Mouse (Mus musculus): ENCODE data around the gene Dthd1. TPM values are rescaled to one million over a fixed set of nuclear protein-coding genes. Genes with fewer than 3 reads are reported as not detected.

The Dthd1 gene
- polyA plus RNA-seq, 1 experiment from 2014 or later, result not detected

DNA sequence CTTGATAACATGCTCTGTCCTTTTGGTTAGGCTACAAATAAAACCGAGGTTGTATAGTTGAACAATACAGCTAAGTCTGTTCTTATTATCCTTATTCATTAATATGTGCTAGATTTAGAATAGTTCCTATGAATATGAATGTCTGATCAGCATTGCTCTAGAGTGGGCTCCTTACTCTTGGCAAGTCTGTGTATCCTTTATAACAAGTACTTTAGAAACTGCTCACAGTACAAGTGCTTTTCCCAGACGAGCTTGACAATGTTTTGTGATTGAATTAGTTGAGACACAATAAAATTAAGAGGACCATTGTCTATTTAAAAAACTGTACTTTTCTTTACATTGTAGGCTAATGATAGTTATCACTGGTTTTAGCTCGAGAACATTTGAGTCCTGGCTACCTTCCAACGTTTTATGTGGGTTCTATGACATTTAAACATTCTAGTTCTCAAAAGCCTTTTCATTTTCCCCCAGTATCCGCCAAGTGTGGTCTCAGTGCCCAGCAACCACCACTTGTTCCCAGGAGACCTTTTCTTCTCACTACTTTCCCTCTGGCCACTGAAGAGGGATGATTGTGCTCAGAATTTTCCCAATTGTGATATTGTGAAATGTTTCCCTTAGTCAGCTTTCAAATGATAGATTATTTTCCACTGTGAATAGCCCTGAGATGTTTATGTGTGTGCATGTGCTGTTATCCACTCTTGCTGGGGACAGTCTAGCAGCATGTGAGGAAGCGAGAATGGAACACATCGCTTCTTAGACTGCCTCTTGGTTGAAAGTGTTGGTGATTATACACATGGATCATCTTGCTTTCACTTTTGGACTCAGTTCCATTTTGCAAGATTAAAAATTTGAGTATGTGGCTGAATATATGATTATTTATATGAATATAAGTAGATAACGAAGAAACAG lies 7.0 kb downstream of the Dthd1 start:
- WGBS, result 61% methylated on average over 8 of the region's 8 CpGs
- TF ChIP-seq CTCF (IDR thresholded peaks at IDR 0.05; ENCODE audit: low read depth), result no peak
- H3K27me3 ChIP-seq (ENCODE audit: insufficient read depth, low read length), result no peaks in the 10 kb centered on the region
- no peak overlapping the region for H3K27ac ChIP-seq (ENCODE audit: low read depth)
- DNase-seq (peak; percentile 2), ATAC-seq (ENCODE audit: insufficient read depth) (no peak)
- H3K36me3 ChIP-seq (ENCODE audit: insufficient read depth), result no peaks in the 10 kb centered on the region
- no peak overlapping the region for H3K9ac ChIP-seq
- H3K4me3 ChIP-seq (ENCODE audit: low read depth, low read length), result no peak overlapping the region
- H3K4me1 ChIP-seq (ENCODE audit: insufficient read depth), result no peaks in the 10 kb centered on the region
- no peaks in the 10 kb centered on the region for H3K9me3 ChIP-seq (ENCODE audit: low read depth, low read length)
- H3K4me2 ChIP-seq, result no peak overlapping the region

DNA sequence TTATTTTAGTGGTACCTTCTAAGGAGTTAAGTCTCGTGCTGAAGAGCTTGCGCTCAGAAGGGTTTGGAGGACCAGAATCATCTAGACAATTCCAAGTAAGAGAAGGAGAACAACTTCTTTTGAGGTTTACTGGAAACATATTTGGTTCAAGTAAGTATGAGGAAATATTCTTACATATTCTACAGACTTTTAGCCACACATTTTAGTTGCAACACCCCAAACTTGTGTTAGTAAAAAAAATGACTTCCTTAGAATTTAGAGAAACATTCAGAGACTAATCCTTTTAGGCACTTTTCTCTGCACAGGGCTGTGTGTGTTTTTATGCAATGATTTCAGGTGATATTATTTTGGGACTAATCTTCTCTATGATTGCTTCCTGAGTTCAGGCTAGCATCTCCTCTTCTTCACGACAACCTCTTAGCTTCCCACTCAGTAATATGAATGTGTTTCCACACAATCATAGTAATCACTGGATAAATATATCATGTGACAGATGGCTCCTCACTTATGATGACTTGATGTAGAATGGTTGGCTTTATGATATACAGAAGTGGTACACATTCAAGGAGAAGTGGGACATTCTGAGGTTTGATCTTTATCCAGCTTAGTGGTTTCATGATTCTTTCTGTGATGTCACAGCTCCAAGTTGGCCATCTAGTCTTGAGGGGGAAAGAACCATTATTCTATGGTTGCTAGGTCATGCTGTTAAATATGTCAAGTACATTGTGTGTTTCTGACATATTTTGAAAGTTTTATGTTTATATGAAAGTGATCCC lies 29.5 kb downstream of the Dthd1 start:
- H3K4me3 ChIP-seq (ENCODE audit: low read depth, low read length), result no peak overlapping the region
- H3K9me3 ChIP-seq (ENCODE audit: low read depth, low read length), result no peaks in the 10 kb centered on the region
- no peaks in the 10 kb centered on the region for H3K27me3 ChIP-seq (ENCODE audit: insufficient read depth, low read length)
- no peaks in the 10 kb centered on the region for H3K4me1 ChIP-seq (ENCODE audit: insufficient read depth)
- H3K36me3 ChIP-seq (ENCODE audit: insufficient read depth), result no peaks in the 10 kb centered on the region
- no peak overlapping the region for H3K4me2 ChIP-seq
- TF ChIP-seq CTCF (IDR thresholded peaks at IDR 0.05; ENCODE audit: low read depth), result no peak
- ATAC-seq (ENCODE audit: insufficient read depth) (no peak), DNase-seq (no peak)
- H3K27ac ChIP-seq (ENCODE audit: low read depth), result no peak overlapping the region
- WGBS, result 86% methylated on average over 3 of the region's 3 CpGs
- no peak overlapping the region for H3K9ac ChIP-seq

DNA sequence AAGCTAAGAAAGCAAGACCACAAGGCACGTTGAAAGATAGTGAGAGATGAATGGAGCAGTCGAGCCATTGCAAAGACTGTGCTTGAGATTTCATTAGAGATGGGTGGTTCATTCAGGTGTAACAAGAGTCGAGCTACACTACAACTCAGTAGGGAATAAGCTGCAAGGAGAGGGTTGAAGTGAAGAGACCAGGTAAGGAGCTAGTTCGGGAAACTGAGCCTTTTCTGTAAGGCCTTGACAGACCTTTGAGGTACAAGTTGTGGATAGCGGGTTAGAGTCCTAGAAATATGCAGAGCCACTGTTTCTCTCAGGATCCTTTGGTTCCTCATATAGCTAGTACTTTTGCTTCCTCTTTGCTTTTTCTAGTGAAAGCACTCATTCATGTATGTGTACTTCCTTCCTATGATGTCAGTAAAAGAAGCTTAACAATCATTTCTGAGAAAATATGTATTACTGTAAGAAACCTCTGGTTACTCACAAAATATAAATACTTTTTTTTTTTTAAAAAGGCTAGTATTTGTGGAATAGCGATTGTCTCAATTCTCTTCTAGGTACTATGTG lies 33.0 kb downstream of the Dthd1 start:
- no peak overlapping the region for H3K4me3 ChIP-seq (ENCODE audit: low read depth, low read length)
- no peaks in the 10 kb centered on the region for H3K4me1 ChIP-seq (ENCODE audit: insufficient read depth)
- no peaks in the 10 kb centered on the region for H3K27me3 ChIP-seq (ENCODE audit: insufficient read depth, low read length)
- H3K4me2 ChIP-seq, result no peak overlapping the region
- ATAC-seq (ENCODE audit: insufficient read depth) (no peak), DNase-seq (no peak)
- no peaks in the 10 kb centered on the region for H3K9me3 ChIP-seq (ENCODE audit: low read depth, low read length)
- TF ChIP-seq CTCF (IDR thresholded peaks at IDR 0.05; ENCODE audit: low read depth), result no peak
- H3K9ac ChIP-seq, result no peak overlapping the region
- WGBS, result 78% methylated on average over 6 of the region's 6 CpGs
- no peaks in the 10 kb centered on the region for H3K36me3 ChIP-seq (ENCODE audit: insufficient read depth)
- no peak overlapping the region for H3K27ac ChIP-seq (ENCODE audit: low read depth)

DNA sequence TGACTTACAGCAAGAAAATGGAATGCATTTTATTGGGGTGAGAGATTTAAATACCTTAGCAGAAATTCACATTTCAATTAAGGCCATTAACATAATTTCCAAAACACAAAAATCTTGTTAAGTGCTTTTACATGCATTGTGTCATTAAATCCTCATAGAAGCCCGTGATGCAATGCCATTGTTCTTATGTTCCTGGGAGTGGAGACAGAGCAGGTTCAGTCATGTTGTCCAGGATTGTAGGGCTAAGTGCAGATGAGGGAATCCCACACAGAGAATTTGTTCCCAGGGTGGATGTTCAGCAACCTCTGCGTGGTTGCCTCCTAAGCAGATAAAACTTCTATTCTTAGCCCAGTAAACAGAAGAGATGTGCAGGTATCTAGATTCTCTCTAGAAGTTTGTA lies 37.7 kb downstream of the Dthd1 start:
- WGBS, result 69% methylated on average over 2 of the region's 2 CpGs

DNA sequence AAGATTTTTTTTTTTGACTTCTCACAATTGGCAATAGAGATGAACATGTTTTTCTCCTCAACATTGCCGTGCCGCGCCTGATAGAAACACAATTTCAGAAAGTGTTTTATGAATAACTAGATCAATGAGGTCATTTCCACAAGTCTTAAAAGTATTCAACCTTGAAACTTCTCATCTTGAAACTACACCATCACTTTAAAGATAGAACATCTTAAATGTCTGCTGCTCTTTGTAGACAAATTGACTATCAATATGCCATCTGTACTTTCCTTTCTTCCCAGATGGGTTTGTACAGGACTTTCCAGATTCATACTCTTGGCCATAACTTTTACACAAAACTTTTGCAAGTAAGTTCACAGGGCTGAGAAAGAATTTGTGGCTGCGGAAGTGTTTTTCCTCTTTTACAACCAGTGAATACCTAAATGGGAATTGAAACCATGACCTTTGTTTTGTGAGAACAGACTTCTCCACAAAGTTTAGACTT lies 40.8 kb downstream of the Dthd1 start:
- Histone ChIP-seq H3K9me3 (ENCODE audit: low read depth, low read length) (no peaks in the 10 kb centered on the region), H3K9ac (no peak overlapping the region), H3K27me3 (ENCODE audit: insufficient read depth, low read length) (no peaks in the 10 kb centered on the region), H3K4me2 (no peak overlapping the region), H3K4me3 (ENCODE audit: low read depth, low read length) (no peak overlapping the region), H3K4me1 (ENCODE audit: insufficient read depth) (no peaks in the 10 kb centered on the region), H3K27ac (ENCODE audit: low read depth) (no peak overlapping the region), H3K36me3 (ENCODE audit: insufficient read depth) (no peaks in the 10 kb centered on the region)
- ATAC-seq (ENCODE audit: insufficient read depth) (no peak), DNase-seq (no peak)
- WGBS, result 94% methylated on average over 4 of the region's 4 CpGs
- no peak for TF ChIP-seq CTCF (IDR thresholded peaks at IDR 0.05; ENCODE audit: low read depth)

More for the DNA sequence above, 37.7 kb downstream of the Dthd1 start:
- H3K27ac ChIP-seq (ENCODE audit: low read depth), result no peak overlapping the region
- DNase-seq, result no peak
- H3K27me3 ChIP-seq (ENCODE audit: insufficient read depth, low read length), result no peaks in the 10 kb centered on the region
- H3K4me3 ChIP-seq (ENCODE audit: low read depth, low read length), result no peak overlapping the region
- ATAC-seq (ENCODE audit: insufficient read depth), result no peak
- no peak for TF ChIP-seq CTCF (IDR thresholded peaks at IDR 0.05; ENCODE audit: low read depth)
- no peaks in the 10 kb centered on the region for H3K9me3 ChIP-seq (ENCODE audit: low read depth, low read length)
- H3K4me2 ChIP-seq, result no peak overlapping the region
- H3K9ac ChIP-seq, result no peak overlapping the region
- H3K4me1 ChIP-seq (ENCODE audit: insufficient read depth), result no peaks in the 10 kb centered on the region
- no peaks in the 10 kb centered on the region for H3K36me3 ChIP-seq (ENCODE audit: insufficient read depth)

DNA sequence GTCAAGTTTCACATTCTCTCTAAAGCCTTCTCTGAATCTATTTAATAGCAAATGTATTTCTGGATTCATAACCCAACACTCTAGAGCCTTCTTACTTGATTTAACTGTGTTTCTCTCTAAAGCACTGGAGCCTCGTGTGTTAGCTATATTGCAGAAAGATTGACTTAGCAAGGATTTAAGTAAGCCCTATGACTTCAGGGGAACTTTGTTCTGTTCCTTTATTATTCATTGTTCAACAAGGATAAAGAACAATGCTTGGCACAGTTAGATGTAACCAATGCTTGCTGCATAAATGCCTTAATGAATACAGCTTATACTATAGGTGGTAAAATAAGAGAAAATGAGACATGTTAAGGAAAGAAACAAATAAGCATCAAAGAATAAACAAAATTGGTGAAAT lies 43.9 kb downstream of the Dthd1 start:
- no peaks in the 10 kb centered on the region for H3K4me1 ChIP-seq (ENCODE audit: insufficient read depth)
- no peaks in the 10 kb centered on the region for H3K9me3 ChIP-seq (ENCODE audit: low read depth, low read length)
- no peak for TF ChIP-seq CTCF (IDR thresholded peaks at IDR 0.05; ENCODE audit: low read depth)
- H3K4me3 ChIP-seq (ENCODE audit: low read depth, low read length), result no peak overlapping the region
- H3K36me3 ChIP-seq (ENCODE audit: insufficient read depth), result no peaks in the 10 kb centered on the region
- WGBS, result 76% methylated on average over 1 of the region's 1 CpGs
- ATAC-seq (ENCODE audit: insufficient read depth), result no peak
- H3K27ac ChIP-seq (ENCODE audit: low read depth), result no peak overlapping the region
- no peaks in the 10 kb centered on the region for H3K27me3 ChIP-seq (ENCODE audit: insufficient read depth, low read length)
- H3K4me2 ChIP-seq, result no peak overlapping the region
- no peak for DNase-seq
- H3K9ac ChIP-seq, result no peak overlapping the region

DNA sequence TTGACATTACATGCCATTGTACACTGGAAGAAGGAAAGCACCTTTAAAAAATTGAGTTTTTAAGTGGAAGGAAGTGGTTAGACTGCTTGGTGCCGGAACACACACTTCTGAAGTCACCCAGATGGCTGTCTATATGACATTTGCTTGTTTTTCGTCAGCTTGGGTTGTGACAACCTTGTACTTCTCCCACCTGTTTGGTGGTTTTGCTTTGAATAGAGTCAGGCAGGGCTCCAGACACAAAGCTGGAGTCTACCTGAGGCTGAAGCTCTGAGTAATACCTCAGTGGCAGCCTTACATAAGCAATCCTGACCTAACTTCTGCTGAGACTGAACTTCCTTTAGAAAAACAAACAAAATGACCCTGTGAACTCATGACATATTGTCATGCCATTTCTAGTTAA lies 44.7 kb downstream of the Dthd1 start:
- H3K4me3 ChIP-seq (ENCODE audit: low read depth, low read length), result no peak overlapping the region
- H3K27me3 ChIP-seq (ENCODE audit: insufficient read depth, low read length), result no peaks in the 10 kb centered on the region
- H3K27ac ChIP-seq (ENCODE audit: low read depth), result no peak overlapping the region
- no peaks in the 10 kb centered on the region for H3K9me3 ChIP-seq (ENCODE audit: low read depth, low read length)
- ATAC-seq (ENCODE audit: insufficient read depth) (no peak), DNase-seq (no peak)
- 49% methylated on average over 2 of the region's 2 CpGs for WGBS
- H3K4me2 ChIP-seq, result no peak overlapping the region
- no peak overlapping the region for H3K9ac ChIP-seq
- H3K4me1 ChIP-seq (ENCODE audit: insufficient read depth), result no peaks in the 10 kb centered on the region
- TF ChIP-seq CTCF (IDR thresholded peaks at IDR 0.05; ENCODE audit: low read depth), result no peak
- no peaks in the 10 kb centered on the region for H3K36me3 ChIP-seq (ENCODE audit: insufficient read depth)
